Mouse (Mus musculus): ENCODE data around the gene C330021F23Rik. TPM values are rescaled to one million over a fixed set of nuclear protein-coding genes. Genes with fewer than 3 reads are reported as not detected.

C330021F23Rik gene
- total and polyA plus RNA-seq, 2 experiments from 2014 or later = not detected

DNA sequence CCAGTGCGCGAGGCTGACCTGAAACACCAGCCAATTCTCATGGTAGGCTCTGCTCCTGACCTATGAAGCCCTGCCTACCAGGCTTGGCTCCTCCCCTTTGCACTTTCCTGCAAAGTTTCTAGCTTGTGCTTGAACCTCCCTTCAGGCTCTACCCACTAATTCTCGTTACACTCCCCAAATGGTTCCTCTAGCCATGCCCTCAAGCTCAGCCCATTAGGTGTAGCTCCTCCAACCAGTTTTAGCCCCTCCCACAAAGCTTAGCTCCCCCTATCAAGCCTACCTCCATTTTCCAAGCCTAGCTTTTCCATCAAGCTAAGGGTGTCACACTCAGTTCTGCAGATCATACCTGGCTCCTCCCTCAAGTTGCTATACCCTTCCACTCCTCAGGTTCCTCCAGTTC, 30.3 kb downstream of the C330021F23Rik start:
- 78% methylated on average over 3 of the region's 3 CpGs for WGBS
- DNase-seq (ENCODE audit: low spot score) (no peak), ATAC-seq (ENCODE audit: low FRiP score) (0 out of 2 replicates have a peak, but pooled peaks have one; percentile 9)
- Histone ChIP-seq H3K9ac (replicated peaks; ENCODE audit: low read length, poor library complexity, severe bottlenecking) (no peak overlapping the region), H3K36me3 (ENCODE audit: insufficient read depth, low read length) (peaks cover 34% of the 10 kb centered on the region), H3K4me2 (ENCODE audit: low read depth, low read length, poor library complexity, severe bottlenecking) (no peak overlapping the region), H3K9me3 (ENCODE audit: low read length) (no peaks in the 10 kb centered on the region), H3K4me1 (ENCODE audit: insufficient read depth, low read length) (no peaks in the 10 kb centered on the region; the same call in 1 of the 2 replicates), H3K27me3 (ENCODE audit: insufficient read depth, low read length) (no peaks in the 10 kb centered on the region), H3K27ac (ENCODE audit: low read depth, low read length) (no peak overlapping the region), H3K4me3 (ENCODE audit: low read depth, low read length) (no peak overlapping the region)
- no peak for TF ChIP-seq CTCF (IDR thresholded peaks at IDR 0.05)

DNA sequence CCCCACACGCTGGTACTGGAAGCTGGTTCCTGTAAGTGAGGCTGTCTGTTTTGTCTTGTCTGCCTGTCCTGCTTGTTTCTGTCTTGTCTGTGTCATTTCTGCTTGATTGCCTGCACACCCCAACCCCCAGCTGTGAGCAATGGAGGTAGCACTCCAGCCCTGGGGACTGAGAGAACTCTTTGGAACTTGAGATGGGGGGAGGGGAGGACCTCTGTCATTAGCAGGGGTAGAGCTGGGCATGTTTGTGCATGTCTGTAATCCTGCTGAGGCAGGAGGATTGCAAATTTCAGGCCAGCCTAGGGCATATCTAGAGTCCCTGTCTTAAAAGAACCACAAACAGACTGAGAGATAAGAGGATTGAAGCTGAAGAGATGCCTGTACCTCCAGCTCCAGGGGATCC, 31.4 kb downstream of the C330021F23Rik start:
- H3K4me1 ChIP-seq (ENCODE audit: insufficient read depth, low read length) = no peaks in the 10 kb centered on the region
- DNase-seq (ENCODE audit: low spot score) (no peak), ATAC-seq (ENCODE audit: low FRiP score) (no peak)
- H3K9ac ChIP-seq (replicated peaks; ENCODE audit: low read length, poor library complexity, severe bottlenecking) = no peak overlapping the region
- 73% methylated on average over 1 of the region's 1 CpGs for WGBS
- no peaks in the 10 kb centered on the region for H3K9me3 ChIP-seq (ENCODE audit: low read length)
- H3K27ac ChIP-seq (ENCODE audit: low read depth, low read length) = no peak overlapping the region
- H3K27me3 ChIP-seq (ENCODE audit: insufficient read depth, low read length) = no peaks in the 10 kb centered on the region
- H3K36me3 ChIP-seq (ENCODE audit: insufficient read depth, low read length) = peaks cover 46% of the 10 kb centered on the region
- no peak overlapping the region for H3K4me3 ChIP-seq (ENCODE audit: low read depth, low read length)
- TF ChIP-seq CTCF (IDR thresholded peaks at IDR 0.05) = no peak
- H3K4me2 ChIP-seq (ENCODE audit: low read depth, low read length, poor library complexity, severe bottlenecking) = no peak overlapping the region

DNA sequence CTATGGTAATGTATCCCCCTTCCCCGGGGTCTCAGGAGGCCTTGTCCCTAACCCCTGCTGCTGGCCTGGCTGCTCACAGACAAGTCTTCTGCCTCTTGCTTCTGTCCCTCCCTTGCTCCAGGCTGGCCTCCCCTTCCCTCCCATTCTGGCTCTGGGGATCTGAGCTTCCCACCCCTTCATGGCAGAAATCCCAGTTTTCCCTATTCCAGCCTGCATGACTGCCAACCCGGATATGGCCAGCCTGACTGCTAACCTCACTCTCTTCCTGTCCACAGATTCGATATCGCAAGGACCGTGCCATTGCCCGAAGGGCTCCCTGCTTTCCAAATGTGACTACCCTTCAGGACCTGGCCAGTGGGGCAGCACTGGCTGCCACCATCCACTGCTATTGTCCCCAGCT, 32.6 kb downstream of the C330021F23Rik start:
- ATAC-seq (ENCODE audit: low FRiP score) (no peak), DNase-seq (ENCODE audit: low spot score) (no peak)
- H3K4me2 ChIP-seq (ENCODE audit: low read depth, low read length, poor library complexity, severe bottlenecking) = no peak overlapping the region
- H3K36me3 ChIP-seq (ENCODE audit: insufficient read depth, low read length) = peaks cover 55% of the 10 kb centered on the region
- H3K4me3 ChIP-seq (ENCODE audit: low read depth, low read length) = no peak overlapping the region
- no peak for TF ChIP-seq CTCF (IDR thresholded peaks at IDR 0.05)
- no peak overlapping the region for H3K9ac ChIP-seq (replicated peaks; ENCODE audit: low read length, poor library complexity, severe bottlenecking)
- 92% methylated on average over 6 of the region's 6 CpGs for whole genome bisulfite sequencing
- no peak overlapping the region for H3K27ac ChIP-seq (ENCODE audit: low read depth, low read length)
- H3K27me3 ChIP-seq (ENCODE audit: insufficient read depth, low read length) = no peaks in the 10 kb centered on the region
- H3K9me3 ChIP-seq (ENCODE audit: low read length) = no peaks in the 10 kb centered on the region
- no peaks in the 10 kb centered on the region for H3K4me1 ChIP-seq (ENCODE audit: insufficient read depth, low read length)

DNA sequence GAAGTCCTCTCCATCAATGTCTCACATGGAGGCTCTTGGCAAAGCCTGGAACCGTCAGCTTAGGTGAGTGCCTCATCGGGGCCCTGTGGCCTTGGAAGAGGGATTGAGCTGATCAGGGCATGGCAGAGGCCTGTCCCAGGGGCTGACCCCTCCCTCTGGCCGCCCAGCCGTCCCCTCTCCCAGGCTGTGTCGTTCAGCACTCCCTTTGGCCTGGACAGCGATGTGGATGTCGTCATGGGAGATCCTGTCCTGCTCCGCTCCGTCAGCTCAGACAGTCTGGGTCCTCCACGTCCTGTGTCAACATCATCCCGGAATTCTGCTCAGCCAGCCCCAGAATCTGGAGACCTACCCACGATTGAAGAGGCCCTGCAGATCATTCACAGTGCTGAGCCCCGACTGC, 35.6 kb downstream of the C330021F23Rik start:
- Histone ChIP-seq H3K27ac (ENCODE audit: low read depth, low read length) (no peak overlapping the region), H3K4me3 (ENCODE audit: low read depth, low read length) (no peak overlapping the region), H3K27me3 (ENCODE audit: insufficient read depth, low read length) (no peaks in the 10 kb centered on the region), H3K4me2 (ENCODE audit: low read depth, low read length, poor library complexity, severe bottlenecking) (no peak overlapping the region), H3K4me1 (ENCODE audit: insufficient read depth, low read length) (no peaks in the 10 kb centered on the region), H3K9me3 (ENCODE audit: low read length) (no peaks in the 10 kb centered on the region), H3K36me3 (ENCODE audit: insufficient read depth, low read length) (peaks cover 79% of the 10 kb centered on the region), H3K9ac (replicated peaks; ENCODE audit: low read length, poor library complexity, severe bottlenecking) (no peak overlapping the region)
- no peak for TF ChIP-seq CTCF (IDR thresholded peaks at IDR 0.05)
- WGBS = 77% methylated on average over 13 of the region's 13 CpGs
- no peak for ATAC-seq (ENCODE audit: low FRiP score)
- no peak for DNase-seq (ENCODE audit: low spot score)

DNA sequence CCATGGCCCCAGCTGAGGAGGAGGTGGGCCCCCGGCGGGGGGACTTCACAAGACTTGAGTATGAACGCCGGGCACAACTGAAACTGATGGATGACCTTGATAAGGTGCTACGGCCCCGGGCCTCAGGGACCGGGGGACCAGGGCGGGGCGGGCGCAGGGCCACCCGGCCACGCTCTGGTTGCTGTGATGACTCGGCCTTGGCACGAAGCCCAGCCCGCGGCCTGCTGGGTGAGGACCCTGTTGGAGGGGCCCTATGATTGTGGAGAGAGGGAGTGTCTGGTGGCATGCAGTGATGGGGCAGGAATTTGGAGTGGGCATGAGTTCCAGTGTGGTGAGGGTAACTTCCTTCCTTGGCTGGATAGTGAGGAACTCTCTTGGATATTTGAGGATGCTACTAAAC, 38.8 kb downstream of the C330021F23Rik start:
- 89% methylated on average over 16 of the region's 16 CpGs for WGBS
- no peaks in the 10 kb centered on the region for H3K4me1 ChIP-seq (ENCODE audit: insufficient read depth, low read length)
- no peak for TF ChIP-seq CTCF (IDR thresholded peaks at IDR 0.05)
- no peak overlapping the region for H3K9ac ChIP-seq (replicated peaks; ENCODE audit: low read length, poor library complexity, severe bottlenecking)
- H3K27ac ChIP-seq (ENCODE audit: low read depth, low read length) = no peak overlapping the region
- no peak for ATAC-seq (ENCODE audit: low FRiP score)
- H3K4me3 ChIP-seq (ENCODE audit: low read depth, low read length) = no peak overlapping the region
- no peaks in the 10 kb centered on the region for H3K9me3 ChIP-seq (ENCODE audit: low read length)
- no peak overlapping the region for H3K4me2 ChIP-seq (ENCODE audit: low read depth, low read length, poor library complexity, severe bottlenecking)
- DNase-seq (ENCODE audit: low spot score) = no peak
- H3K36me3 ChIP-seq (ENCODE audit: insufficient read depth, low read length) = peaks cover 90% of the 10 kb centered on the region
- H3K27me3 ChIP-seq (ENCODE audit: insufficient read depth, low read length) = no peaks in the 10 kb centered on the region

DNA sequence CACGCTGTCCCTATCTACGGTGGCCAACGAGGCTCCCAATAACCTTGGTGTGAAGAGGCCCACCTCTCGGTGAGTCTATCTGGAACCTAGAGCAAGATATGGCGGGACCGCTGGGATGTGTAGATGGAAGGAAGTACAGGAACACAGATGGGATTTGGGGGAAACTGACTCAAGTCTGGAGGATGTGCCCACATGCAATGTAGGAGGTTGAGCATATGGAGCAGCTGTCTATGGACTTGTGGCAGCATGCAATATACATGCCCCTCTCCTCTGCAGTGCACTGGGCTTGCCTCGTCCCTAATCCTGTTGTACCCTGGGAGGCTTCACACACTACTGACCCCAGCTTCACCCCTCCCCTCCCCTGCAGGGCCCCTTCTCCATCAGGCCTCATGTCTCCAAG, 40.0 kb downstream of the C330021F23Rik start:
- Histone ChIP-seq H3K4me1 (ENCODE audit: insufficient read depth, low read length) (no peaks in the 10 kb centered on the region), H3K4me2 (ENCODE audit: low read depth, low read length, poor library complexity, severe bottlenecking) (no peak overlapping the region), H3K27ac (ENCODE audit: low read depth, low read length) (no peak overlapping the region), H3K4me3 (ENCODE audit: low read depth, low read length) (no peak overlapping the region), H3K9ac (replicated peaks; ENCODE audit: low read length, poor library complexity, severe bottlenecking) (no peak overlapping the region), H3K27me3 (ENCODE audit: insufficient read depth, low read length) (no peaks in the 10 kb centered on the region), H3K36me3 (ENCODE audit: insufficient read depth, low read length) (peaks cover 90% of the 10 kb centered on the region), H3K9me3 (ENCODE audit: low read length) (no peaks in the 10 kb centered on the region)
- no peak for TF ChIP-seq CTCF (IDR thresholded peaks at IDR 0.05)
- WGBS = 85% methylated on average over 7 of the region's 7 CpGs
- ATAC-seq (ENCODE audit: low FRiP score) (no peak), DNase-seq (ENCODE audit: low spot score) (no peak)

Measured in midbrain, postnatal 0 days (tissue).